Mouse (Mus musculus) limb, embryonic 13.5 days (tissue): Measurements from ENCODE around the gene Syn2. TPM values are rescaled to one million over a fixed set of nuclear protein-coding genes. Genes with fewer than 3 reads are reported as not detected.

ENCODE experiments used
- ATAC-seq: fragments of 200-750 bp; cut with Nextera tagmentation; 2 replicates; pipeline ENCODE4 v1.8.0; 2017; ENCODE audit warnings: low read depth, moderate number of reproducible peaks, moderate TSS enrichment; ENCODE audit not compliant: low FRiP score
- H3K27ac ChIP-seq: fragments of 300-500 bp; sonication (generic); 2 replicates; pipeline ENCODE4 v1.5.1; 2015; ENCODE audit warnings: inconsistent platforms, mild to moderate bottlenecking, moderate library complexity
- H3K27me3 ChIP-seq: fragments of 300-500 bp; sonication (generic); 2 replicates; pipeline ENCODE4 v1.6.1; 2015; ENCODE audit warnings: mild to moderate bottlenecking, inconsistent platforms
- H3K36me3 ChIP-seq: fragments of 300-500 bp; sonication (generic); 2 replicates; pipeline ENCODE4 v1.6.1; 2015; ENCODE audit warnings: inconsistent platforms, mild to moderate bottlenecking, moderate library complexity
- H3K4me1 ChIP-seq: fragments of 300-500 bp; sonication (generic); 2 replicates; pipeline ENCODE4 v1.6.1; 2015; ENCODE audit warnings: inconsistent platforms
- H3K4me2 ChIP-seq: fragments of 300-500 bp; sonication (generic); replicated peaks from 2 replicates; pipeline ENCODE4 v1.6.1; 2015; ENCODE audit warnings: inconsistent platforms, mild to moderate bottlenecking, moderate library complexity
- H3K4me3 ChIP-seq: fragments of 300-500 bp; sonication (generic); 2 replicates; pipeline ENCODE4 v1.5.1; 2015; ENCODE audit warnings: moderate library complexity, mild to moderate bottlenecking, inconsistent platforms
- H3K9ac ChIP-seq: fragments of 300-500 bp; sonication (generic); 2 replicates; pipeline ENCODE4 v1.6.1; 2015; ENCODE audit warnings: mild to moderate bottlenecking, inconsistent platforms
- H3K9me3 ChIP-seq: fragments of 300-500 bp; sonication (generic); 2 replicates; pipeline ENCODE4 v1.6.1; 2016; ENCODE audit warnings: inconsistent platforms
- WGBS: fragments of 180-500 bp; shearing (Covaris S2); methylation state at CpG from one replicate; pipeline ENCODE4 v1.1.7; 2015; 5-methylcytosine and 5-hydroxymethylcytosine counted together
- polyA plus RNA-seq: library from polyadenylated mRNA; unstranded; fragments of >200 nt; fragmentation: Nextera tagmentation; extraction: Ambion mirVana; gene quantifications from 2 replicates; pipeline ENCODE4 v1.2.1, GENCODE M21; 2015

The Syn2 gene
- polyA plus RNA-seq, 1 experiment from 2014 or later = 1.1 TPM

DNA sequence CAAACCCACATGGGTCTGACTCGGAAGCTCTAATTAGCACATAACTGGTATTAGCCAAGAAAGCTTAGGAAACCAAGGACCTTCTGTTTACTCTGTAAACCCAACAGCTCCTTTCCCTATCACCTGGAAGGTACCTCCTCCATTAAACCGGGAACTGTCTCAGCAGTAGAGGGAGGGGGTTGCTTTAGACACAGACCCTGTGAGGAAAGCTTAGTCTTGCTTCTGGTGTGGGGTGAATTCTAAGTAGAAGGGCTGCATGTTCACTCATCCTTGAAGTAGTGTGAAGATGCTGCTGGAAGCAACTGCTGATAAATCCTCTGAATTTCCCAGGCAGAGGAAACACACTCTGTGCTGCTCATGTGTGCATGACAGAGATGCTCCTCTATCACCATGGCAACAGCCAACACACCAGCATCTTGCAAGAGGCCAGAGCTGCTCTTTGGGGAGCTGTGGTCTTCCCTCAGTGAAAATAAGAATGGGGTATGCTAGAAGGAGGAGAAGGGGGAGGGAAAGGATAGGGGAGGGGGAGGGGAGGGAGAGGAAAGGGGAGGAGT lies 8.4 kb upstream of the Syn2 start:
- peak; percentile 57; the same call in 1 of the 2 replicates for ATAC-seq
- Histone ChIP-seq H3K9me3 (no peaks in the 10 kb centered on the region), H3K27me3 (no peaks in the 10 kb centered on the region; the same call in 1 of the 2 replicates), H3K36me3 (no peaks in the 10 kb centered on the region), H3K4me2 (no peak overlapping the region), H3K9ac (no peak overlapping the region), H3K4me3 (no peak overlapping the region), H3K4me1 (peaks cover 15% of the 10 kb centered on the region; the same call in 1 of the 2 replicates), H3K27ac (no peak overlapping the region)
- 32% methylated on average over 2 of the region's 2 CpGs for WGBS

DNA sequence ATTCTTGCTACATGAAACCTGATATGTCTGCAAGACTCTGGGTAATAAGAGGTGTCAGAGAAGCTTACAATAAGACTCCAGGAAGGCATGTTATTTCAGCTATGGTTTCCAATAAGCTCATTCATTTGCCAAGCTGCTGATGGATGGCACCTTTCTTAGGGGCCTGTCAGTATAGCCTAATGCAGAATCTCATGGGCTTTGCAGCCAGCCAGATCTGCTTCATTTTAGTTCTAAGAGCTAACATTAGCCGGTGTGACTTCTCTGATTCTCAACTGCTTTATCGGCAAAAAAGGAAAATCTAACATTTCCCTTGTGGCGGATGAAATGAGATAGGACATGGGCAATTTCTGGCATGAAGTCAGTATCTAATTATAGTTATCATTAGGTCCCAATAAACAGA lies 7.9 kb upstream of the Syn2 start:
- H3K27ac ChIP-seq = no peak overlapping the region
- H3K4me1 ChIP-seq = peaks cover 15% of the 10 kb centered on the region; the same call in 1 of the 2 replicates
- H3K4me3 ChIP-seq = no peak overlapping the region
- peak; percentile 32; the same call in 1 of the 2 replicates for ATAC-seq
- H3K4me2 ChIP-seq = no peak overlapping the region
- WGBS = 75% methylated on average over 3 of the region's 3 CpGs
- no peaks in the 10 kb centered on the region for H3K36me3 ChIP-seq
- no peaks in the 10 kb centered on the region for H3K9me3 ChIP-seq
- no peak overlapping the region for H3K9ac ChIP-seq
- no peaks in the 10 kb centered on the region; the same call in 1 of the 2 replicates for H3K27me3 ChIP-seq

DNA sequence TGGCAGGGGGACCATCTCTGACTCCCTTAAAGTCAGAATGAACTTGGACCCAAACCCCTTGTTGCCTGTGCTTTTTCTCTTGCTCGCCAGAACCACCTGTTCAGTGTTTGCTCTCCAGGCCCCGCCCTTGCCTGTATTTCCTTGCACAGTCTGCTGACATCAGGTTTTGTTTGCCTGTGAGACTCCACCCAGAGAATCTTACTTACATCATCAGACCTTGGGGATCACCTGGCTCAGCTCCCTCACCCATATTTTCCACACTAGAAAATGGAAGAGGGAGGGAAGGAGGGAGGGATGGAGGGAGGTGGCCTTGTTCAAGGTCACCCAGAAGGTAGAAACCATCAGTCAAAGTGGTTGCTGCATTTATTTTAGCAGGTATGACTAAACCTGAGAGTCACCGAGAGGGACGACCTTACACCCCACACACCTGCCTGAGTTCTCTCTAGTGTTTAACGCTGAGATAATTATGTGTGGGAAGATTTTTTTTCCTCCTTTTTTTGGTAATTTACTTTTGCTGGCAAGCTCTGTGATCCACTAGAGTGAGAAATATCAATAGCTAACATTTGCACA lies 7.4 kb upstream of the Syn2 start:
- no peak for ATAC-seq
- Histone ChIP-seq H3K27ac (no peak overlapping the region), H3K4me2 (no peak overlapping the region), H3K9ac (no peak overlapping the region), H3K4me3 (no peak overlapping the region), H3K27me3 (no peaks in the 10 kb centered on the region; the same call in 1 of the 2 replicates), H3K36me3 (no peaks in the 10 kb centered on the region), H3K4me1 (peaks cover 15% of the 10 kb centered on the region; the same call in 1 of the 2 replicates), H3K9me3 (no peaks in the 10 kb centered on the region)
- WGBS = 81% methylated on average over 5 of the region's 5 CpGs

DNA sequence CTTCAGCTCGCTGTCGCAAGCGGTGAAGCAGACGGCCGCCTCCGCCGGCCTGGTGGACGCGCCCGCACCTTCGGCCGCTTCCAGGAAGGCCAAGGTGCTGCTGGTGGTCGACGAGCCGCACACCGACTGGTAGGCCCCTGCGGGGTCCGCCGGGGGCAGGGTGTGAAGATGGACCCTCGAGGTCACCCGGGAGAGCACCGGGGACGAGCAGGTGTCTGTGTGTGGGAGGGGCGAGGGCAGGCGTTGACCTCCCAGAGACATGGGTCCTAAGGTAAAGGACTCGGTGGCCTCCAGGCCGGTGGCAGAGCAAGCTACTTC lies 589 bp downstream of the Syn2 start:
- Histone ChIP-seq H3K4me2 (peak overlapping the region; percentile 90), H3K4me1 (peaks cover 10% of the 10 kb centered on the region; the same call in 1 of the 2 replicates), H3K9me3 (no peaks in the 10 kb centered on the region; the same call in 1 of the 2 replicates), H3K27ac (no peak overlapping the region), H3K4me3 (peak overlapping the region; percentile 64), H3K27me3 (peaks cover 57% of the 10 kb centered on the region), H3K36me3 (no peaks in the 10 kb centered on the region), H3K9ac (peak overlapping the region; percentile 67)
- ATAC-seq = no peak
- 2% methylated on average over 27 of the region's 27 CpGs for WGBS

DNA sequence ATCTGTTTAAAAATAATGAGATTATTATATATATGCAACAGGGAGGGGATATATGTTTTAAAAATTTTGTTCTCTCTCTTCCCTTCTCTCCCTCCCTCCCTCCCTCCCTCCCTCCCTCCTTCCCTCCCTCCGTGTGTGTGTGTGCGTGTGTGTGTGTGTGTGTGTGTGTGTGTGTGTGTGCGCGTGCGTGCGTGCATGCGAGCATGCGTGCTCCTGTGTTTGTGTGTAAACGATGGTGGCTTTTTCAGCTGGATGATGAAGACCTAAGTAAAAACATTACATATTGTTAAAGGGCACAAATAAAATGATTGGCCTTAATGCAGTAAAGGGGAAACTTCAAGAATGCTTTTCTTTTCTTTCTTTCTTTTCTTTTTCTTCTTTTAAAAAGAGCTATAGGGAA lies 1.5 kb downstream of the Syn2 start:
- Histone ChIP-seq H3K4me1 (peaks cover 10% of the 10 kb centered on the region; the same call in 1 of the 2 replicates), H3K27ac (no peak overlapping the region), H3K9me3 (no peaks in the 10 kb centered on the region; the same call in 1 of the 2 replicates), H3K4me3 (no peak overlapping the region), H3K9ac (no peak overlapping the region), H3K4me2 (no peak overlapping the region), H3K27me3 (peaks cover 57% of the 10 kb centered on the region), H3K36me3 (no peaks in the 10 kb centered on the region)
- ATAC-seq = no peak
- WGBS = 91% methylated on average over 7 of the region's 9 CpGs

DNA sequence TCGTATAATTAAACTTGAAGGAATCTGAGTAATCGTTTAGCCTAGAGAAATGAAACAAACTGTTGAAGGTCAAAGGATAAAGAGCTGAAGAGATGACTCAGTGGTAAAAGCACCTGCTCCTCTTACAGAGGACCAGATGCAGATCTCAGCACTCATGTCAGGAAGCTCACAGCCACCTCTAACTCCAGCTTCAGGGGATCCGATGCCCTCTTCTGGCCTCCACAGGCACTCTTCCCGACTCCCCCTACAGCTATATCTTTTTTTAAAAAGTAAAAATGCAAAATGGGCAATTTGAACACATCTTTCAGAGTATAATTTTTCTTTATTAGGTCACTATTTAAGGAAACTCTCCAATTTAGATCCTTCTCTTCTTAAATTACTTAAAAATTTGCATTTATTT lies 6.7 kb downstream of the Syn2 start:
- no peak overlapping the region for H3K9ac ChIP-seq
- 54% methylated on average over 4 of the region's 4 CpGs for WGBS
- no peaks in the 10 kb centered on the region for H3K36me3 ChIP-seq
- H3K4me2 ChIP-seq = no peak overlapping the region
- no peak for ATAC-seq
- no peaks in the 10 kb centered on the region for H3K4me1 ChIP-seq
- H3K27ac ChIP-seq = no peak overlapping the region
- H3K4me3 ChIP-seq = no peak overlapping the region
- H3K9me3 ChIP-seq = no peaks in the 10 kb centered on the region; the same call in 1 of the 2 replicates
- H3K27me3 ChIP-seq = peaks cover 20% of the 10 kb centered on the region

DNA sequence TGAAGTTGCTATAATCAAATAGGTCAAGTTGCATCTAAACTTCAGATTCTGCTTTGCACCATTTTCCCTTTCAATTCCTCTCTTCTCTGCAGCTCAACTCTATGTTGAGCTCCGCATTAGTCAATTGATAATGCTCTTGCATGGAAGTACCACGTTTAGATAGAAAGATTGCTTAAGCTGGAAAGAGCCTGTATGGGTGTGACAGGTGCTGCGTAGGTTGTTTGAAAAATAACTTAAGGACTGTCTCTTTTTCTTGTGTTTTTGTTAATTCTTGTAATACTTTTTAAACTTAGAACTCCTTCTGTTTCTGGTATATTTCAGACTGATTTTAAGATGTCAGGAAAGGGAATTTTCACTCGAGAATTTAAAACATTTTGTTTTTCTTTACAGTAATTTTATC lies 26.5 kb downstream of the Syn2 start:
- Histone ChIP-seq H3K27ac (no peak overlapping the region), H3K4me1 (no peaks in the 10 kb centered on the region), H3K36me3 (no peaks in the 10 kb centered on the region), H3K4me2 (no peak overlapping the region), H3K9me3 (no peaks in the 10 kb centered on the region), H3K27me3 (peaks cover 8% of the 10 kb centered on the region), H3K4me3 (no peak overlapping the region), H3K9ac (no peak overlapping the region)
- ATAC-seq = no peak
- 70% methylated on average over 4 of the region's 4 CpGs for WGBS

DNA sequence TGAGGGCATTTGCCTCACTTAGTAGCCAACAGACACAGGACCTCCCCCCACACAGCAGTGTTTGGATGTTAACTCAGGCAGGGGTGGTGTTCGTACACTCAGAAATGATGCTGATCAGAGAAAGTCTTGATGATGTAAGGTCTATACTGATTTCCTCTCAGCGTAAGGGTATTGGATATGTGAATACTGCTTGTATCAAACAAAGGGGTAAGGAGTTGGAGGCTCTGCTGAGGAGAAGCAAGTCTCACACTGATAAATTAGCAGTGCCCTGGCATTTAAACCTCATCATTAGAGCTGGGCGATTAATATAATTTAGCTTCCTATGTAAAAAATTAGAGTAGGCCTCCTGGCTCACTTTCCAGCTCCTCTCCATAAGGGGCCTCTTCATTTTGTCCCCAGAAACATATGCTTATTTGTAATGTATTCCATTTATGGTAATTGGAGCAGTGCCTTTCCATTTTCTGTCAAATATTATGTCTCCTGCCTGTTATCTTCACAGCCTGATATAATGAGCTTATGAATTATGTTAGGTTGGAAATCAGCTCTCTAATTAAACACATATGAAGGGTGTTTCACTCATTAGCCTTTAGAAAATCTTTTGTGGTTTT lies 31.3 kb downstream of the Syn2 start:
- Histone ChIP-seq H3K9ac (no peak overlapping the region), H3K4me1 (no peaks in the 10 kb centered on the region), H3K36me3 (no peaks in the 10 kb centered on the region), H3K4me3 (no peak overlapping the region), H3K9me3 (no peaks in the 10 kb centered on the region), H3K27me3 (no peaks in the 10 kb centered on the region), H3K4me2 (no peak overlapping the region), H3K27ac (no peak overlapping the region)
- no peak for ATAC-seq
- WGBS = 78% methylated on average over 3 of the region's 3 CpGs

DNA sequence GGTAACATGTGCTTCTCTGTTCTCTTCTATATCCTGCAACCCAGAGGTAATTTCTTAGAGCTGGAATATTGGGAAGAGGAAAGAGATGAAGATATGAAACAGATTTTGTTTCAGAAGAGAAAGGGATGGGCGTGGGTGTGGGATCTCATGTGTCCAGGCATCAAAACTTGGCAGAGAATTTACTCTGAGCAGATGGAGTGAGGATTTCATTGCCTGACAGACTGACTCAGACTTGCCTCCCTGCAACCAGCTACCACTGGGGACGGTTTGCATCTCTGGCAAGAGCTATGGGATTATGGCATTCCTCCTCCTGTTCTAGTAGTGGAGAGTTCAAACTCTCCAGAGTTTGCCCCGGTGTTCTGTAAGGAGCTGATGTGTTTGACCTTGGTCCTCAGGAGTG lies 34.2 kb downstream of the Syn2 start:
- no peak overlapping the region for H3K4me3 ChIP-seq
- no peak overlapping the region for H3K9ac ChIP-seq
- H3K27me3 ChIP-seq = no peaks in the 10 kb centered on the region
- no peaks in the 10 kb centered on the region for H3K4me1 ChIP-seq
- 54% methylated on average over 3 of the region's 3 CpGs for WGBS
- no peaks in the 10 kb centered on the region for H3K36me3 ChIP-seq
- no peak overlapping the region for H3K4me2 ChIP-seq
- ATAC-seq = no peak
- no peaks in the 10 kb centered on the region for H3K9me3 ChIP-seq
- no peak overlapping the region for H3K27ac ChIP-seq

DNA sequence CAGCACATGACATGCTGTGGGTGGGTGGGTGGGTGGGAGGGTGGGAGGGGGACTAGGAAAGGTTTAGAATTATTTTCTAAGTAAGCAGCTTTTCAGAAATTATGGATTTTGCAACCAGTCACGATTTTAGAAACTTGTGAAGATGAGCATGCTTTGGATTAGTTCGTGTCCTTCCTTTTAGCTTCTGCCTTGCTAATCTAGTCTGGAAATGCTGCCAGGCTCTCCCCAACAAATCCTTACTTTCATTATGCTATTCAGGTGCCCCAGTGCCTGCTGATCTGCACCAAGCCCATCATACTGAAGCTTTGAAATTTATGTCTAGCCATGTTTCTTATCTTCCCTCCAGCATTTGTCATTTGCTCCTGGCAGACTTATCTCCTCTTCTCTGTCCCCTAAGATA lies 34.8 kb downstream of the Syn2 start:
- H3K27ac ChIP-seq = no peak overlapping the region
- no peaks in the 10 kb centered on the region for H3K27me3 ChIP-seq
- no peak overlapping the region for H3K4me3 ChIP-seq
- H3K4me2 ChIP-seq = no peak overlapping the region
- H3K9ac ChIP-seq = no peak overlapping the region
- no peak for ATAC-seq
- H3K4me1 ChIP-seq = no peaks in the 10 kb centered on the region
- WGBS = 57% methylated on average over 2 of the region's 2 CpGs
- H3K36me3 ChIP-seq = no peaks in the 10 kb centered on the region
- H3K9me3 ChIP-seq = no peaks in the 10 kb centered on the region

DNA sequence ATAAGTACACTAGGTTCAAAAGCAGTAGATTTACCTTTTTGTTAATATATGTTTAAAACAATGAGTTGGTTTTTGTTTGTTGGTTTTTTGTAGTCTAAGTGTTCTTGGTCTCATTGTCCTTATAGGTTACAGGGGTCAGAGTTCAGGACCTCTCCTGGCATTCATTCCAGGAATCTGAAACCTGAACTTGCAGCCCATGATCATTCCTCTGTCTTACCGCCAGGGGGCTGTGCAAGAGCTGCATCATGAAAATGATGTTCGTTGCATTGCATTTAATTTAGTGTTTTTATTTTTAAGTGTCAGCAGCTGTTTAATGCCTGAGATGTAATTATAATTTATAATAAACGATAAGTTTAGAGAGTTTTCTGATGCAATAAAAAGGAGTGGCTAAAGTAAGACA lies 40.1 kb downstream of the Syn2 start:
- no peak overlapping the region for H3K9ac ChIP-seq
- H3K4me2 ChIP-seq = no peak overlapping the region
- no peaks in the 10 kb centered on the region for H3K27me3 ChIP-seq
- H3K27ac ChIP-seq = no peak overlapping the region
- no peaks in the 10 kb centered on the region for H3K36me3 ChIP-seq
- 28% methylated on average over 3 of the region's 3 CpGs for WGBS
- no peaks in the 10 kb centered on the region for H3K9me3 ChIP-seq
- no peak for ATAC-seq
- H3K4me1 ChIP-seq = no peaks in the 10 kb centered on the region
- no peak overlapping the region for H3K4me3 ChIP-seq

DNA sequence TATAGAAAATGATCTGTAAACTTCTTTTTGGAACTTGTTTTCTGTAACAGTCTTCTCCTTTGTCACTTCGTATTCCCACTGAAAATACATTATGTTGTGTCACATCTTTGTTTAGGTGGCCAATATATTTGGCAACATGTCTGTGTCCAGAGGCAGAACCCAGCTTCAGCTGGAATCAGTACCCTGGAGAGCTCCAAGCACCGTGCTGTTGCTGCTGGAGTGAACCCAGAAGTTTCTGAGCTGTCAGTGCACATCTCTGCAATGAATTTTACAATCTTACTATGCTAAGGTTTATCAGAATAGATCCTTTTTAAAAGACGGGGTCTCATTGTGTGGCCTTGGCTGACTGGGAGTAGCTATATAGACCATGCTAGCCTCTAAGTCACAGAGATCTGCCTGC lies 44.1 kb downstream of the Syn2 start:
- Histone ChIP-seq H3K4me2 (no peak overlapping the region), H3K36me3 (no peaks in the 10 kb centered on the region), H3K9me3 (no peaks in the 10 kb centered on the region), H3K27ac (no peak overlapping the region), H3K4me1 (no peaks in the 10 kb centered on the region), H3K27me3 (no peaks in the 10 kb centered on the region), H3K9ac (no peak overlapping the region), H3K4me3 (no peak overlapping the region)
- no peak for ATAC-seq
- 23% methylated on average over 3 of the region's 3 CpGs for WGBS

DNA sequence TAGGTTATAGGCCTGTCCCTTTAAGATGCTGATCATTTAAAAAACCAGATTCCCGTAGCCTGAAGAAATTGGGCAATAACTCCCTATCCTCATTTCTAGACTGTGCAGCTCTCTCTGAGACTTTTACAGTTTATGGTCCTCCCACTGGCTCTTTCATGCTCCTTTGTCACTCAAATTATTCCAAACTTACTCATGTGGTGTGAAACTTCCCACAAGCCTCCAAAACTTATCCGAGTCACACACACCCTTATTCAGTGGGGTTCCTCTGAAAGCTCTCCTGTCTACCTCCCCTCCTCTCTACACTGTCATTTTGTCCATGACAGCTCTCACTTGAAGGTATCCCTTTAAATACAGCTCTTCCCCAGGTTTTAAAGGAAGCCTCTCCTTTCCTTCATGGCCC lies 46.4 kb downstream of the Syn2 start:
- no peak for ATAC-seq
- 63% methylated on average over 2 of the region's 2 CpGs for WGBS

More for the DNA sequence above, 46.4 kb downstream of the Syn2 start:
- Histone ChIP-seq H3K27me3 (no peaks in the 10 kb centered on the region), H3K4me1 (no peaks in the 10 kb centered on the region), H3K4me2 (no peak overlapping the region), H3K9me3 (no peaks in the 10 kb centered on the region), H3K4me3 (no peak overlapping the region), H3K27ac (no peak overlapping the region), H3K36me3 (no peaks in the 10 kb centered on the region), H3K9ac (no peak overlapping the region)
